Mouse (Mus musculus): ENCODE measurements at regions not wholly inside any gene's neighbourhood (a gene's known extent, or its start where the extent isn't known, plus 50 kb on each side); places are given as distances from the start of the nearest gene placed in this dataset.
A peak's percentile ranks its signal among the peaks of the same experiment; 100 is the strongest.

DNA sequence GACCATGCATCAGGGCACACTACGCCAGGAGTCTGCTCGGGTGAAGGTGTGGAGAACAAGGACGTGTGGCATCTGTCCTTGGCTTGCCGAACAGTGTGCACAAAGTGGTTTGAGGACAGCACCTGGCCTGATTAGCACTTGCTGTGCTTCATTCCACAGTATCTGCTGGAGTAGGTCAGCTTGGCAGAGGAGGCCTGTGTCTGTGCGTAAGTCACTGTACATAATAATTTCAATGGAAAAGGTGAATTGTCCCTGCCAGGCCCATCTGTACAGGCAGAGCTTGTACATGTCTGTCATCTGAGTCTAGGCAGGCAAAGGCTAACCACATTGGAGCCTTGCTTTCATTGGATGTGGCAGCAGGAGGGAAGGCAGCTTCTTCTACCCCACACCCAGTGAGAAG, 979.5 kb upstream of the Car8 start:
- ATAC-seq (replicated peaks; ENCODE audit: low FRiP score, poor library complexity, severe bottlenecking): no peak

DNA sequence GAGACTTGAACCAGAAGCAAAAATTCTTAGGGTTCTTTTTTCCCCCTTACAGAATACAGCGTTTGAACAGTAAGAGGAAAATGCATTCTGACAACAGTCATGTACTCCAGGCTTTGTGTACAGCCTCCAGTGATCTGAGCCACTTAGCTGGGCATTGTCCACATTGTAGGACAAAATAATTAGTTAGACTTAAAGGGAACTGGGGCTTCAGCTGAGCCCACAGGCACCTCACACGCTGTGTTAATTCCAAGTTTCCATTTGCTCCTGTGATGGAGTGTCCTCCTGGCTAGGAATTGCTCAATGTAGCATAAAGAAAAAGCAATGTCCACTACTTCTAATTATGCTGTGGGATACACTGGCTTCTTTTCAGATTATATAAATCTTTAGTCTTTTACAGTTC, 969.8 kb upstream of the Car8 start:
- ATAC-seq (replicated peaks; ENCODE audit: low FRiP score, poor library complexity, severe bottlenecking): no peak

DNA sequence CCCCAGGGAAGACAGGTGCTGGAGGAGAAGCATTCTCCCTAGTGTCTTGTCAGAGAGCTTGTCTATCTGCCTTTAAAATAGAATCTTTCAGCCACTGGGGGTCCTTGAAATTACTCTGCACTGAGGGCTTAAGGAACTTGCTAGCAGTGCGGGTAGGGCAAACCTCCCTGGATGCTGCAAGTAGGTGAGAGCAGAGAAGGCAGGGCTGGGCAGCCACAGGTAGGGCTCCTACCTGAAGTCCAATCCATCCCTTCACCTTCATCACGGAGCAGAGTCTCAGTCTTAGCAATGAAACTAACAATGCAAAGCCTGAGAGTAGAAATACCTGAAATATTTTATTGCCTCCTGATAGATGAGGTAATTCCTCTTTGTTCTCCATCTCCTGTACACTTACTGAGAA, 961.2 kb upstream of the Car8 start:
- ATAC-seq (replicated peaks; ENCODE audit: low FRiP score, poor library complexity, severe bottlenecking): no peak

DNA sequence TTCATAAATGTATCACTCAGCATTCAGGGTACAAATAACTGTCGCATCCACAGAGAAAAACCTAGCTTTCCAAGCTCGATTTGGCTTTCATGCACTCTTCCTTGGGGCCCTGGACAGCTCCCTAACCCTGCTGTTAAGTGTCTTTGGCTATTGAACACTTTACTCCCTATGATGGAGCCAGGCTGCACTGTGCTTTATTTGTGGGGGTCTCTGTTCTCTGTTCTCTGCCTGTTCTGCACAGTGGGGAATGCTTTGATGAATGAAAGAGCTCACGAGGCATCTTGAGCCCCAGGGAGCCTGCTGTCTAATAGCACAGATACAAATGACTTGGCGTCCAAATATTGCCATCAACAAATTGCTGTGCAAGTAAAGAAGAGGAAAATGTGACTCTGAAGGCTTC, 957.6 kb upstream of the Car8 start:
- ATAC-seq (replicated peaks; ENCODE audit: low FRiP score, poor library complexity, severe bottlenecking): no peak

DNA sequence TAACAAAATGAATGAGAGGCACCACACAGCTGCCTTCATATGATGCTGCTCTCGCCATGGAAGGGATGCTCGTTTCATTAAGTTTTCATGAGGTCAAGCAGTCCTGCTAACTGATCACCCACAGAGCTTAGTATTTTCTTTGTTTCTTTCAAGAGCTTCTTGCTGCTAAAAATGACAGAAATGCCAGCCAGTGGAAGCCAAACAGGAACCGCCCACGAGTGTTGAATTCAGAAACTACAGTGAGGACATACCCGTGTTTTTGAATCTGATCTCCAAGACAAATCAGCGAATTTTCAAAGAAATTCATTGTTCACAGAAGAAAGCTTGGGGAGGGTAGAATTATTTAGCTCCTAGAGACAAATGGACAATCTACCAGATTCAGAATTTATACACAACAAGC, 954.3 kb upstream of the Car8 start:
- ATAC-seq (replicated peaks; ENCODE audit: low FRiP score, poor library complexity, severe bottlenecking): no peak

DNA sequence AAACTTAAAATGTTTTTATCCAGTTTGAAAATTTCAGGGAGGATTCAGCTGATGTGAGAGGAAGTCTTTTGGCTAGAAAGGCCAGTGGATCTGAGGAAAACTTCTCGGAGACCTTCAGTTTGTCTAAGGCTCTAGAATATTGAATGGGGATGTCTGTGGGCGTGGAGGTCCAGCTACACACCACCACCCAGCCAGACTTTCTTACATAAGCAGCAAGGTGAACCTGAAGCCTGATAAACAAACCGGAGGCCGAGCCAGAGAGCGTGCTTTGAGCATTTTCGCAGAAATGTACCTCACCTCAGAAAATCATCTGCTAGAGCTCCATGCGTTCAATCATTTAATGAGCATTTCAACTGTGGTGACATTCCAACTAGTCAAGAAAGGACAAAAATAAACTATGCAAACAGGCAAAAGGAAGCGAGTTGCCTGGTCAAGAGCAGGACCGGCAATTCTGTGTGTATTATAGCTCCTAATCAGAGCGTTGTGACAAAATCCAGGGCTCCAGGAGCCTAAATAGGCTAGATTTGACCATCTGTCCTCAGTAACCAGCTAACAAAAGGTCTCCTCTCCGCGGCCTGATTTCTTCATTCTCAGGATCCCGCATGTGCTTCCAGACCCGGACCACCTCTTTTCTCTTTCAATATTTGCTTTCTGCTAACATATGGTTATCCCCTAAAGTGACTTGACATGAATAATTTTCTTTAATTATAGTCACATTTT, 946.5 kb upstream of the Car8 start:
- ATAC-seq (replicated peaks; ENCODE audit: low FRiP score, poor library complexity, severe bottlenecking): no peak

DNA sequence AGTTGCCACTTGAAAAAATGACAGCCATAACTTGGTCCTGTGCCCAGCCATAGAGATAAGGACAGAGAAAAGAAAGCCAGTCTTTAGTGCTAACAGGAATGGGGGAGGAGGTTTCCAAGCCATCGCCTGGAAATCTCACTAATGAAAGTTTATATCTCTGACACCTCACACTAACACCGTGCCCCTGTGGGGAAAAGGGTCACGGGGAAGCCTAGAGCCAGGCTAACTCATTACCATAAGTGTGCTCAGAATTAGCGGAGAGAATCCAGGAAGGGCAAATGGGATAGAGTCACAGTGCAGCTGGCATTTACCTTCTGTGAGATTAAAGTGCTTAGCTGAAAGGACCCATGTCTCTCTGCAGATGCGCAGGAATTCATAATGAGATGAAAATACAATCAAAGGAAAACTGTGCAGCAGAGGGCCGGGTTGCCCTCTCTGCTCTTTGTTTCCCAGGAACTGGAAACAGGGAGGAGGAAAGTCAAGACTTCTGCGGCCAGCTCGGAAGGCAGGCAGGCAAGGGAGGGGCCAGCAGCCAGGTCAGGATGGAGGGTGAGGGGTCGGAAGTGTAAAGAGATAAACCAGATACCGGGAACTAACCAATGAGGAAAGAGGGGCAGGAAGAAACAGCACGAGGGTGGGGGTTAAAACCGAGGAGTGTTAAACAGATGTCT, 945.7 kb upstream of the Car8 start:
- ATAC-seq (replicated peaks; ENCODE audit: low FRiP score, poor library complexity, severe bottlenecking): no peak

DNA sequence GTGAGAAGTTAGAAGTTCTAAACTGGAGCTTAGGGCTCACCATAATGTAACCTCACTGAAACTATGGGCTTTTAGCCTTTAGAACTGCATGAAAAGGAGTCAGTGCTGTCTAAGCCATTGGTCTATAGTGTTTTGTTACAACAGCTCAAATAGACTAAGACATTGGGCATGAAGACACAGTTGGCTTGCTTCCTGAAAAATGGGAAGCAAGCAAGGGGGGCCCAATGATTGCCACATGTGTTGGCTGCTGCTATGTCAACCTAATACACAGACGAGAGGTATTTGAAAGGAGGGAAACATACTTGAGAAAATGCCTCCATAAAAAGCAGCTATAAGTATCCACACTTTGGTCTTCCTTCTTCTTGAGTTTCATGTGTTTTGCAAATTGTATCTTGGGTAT, 935.5 kb upstream of the Car8 start:
- ATAC-seq (replicated peaks; ENCODE audit: low FRiP score, poor library complexity, severe bottlenecking): no peak

DNA sequence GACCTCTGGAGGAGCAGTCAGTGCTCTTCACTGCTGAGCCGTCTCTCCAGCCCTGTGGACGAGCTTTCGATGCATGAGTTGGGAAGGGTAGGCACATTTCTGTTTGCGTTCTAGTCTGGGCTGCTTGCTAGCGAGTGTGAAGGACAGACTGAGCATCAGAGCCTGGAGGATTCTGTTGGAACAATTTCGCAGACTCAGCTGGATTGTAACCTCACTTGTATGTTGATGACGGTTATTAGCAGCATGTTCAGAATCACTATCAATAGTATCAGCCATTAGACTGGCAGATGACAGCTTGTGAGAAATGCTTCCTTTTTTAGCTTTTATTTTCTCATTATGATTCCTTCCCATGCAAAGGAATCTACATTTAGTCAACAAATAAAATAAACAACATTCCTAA, 923.5 kb upstream of the Car8 start:
- no peak for ATAC-seq (replicated peaks; ENCODE audit: low FRiP score, poor library complexity, severe bottlenecking)

DNA sequence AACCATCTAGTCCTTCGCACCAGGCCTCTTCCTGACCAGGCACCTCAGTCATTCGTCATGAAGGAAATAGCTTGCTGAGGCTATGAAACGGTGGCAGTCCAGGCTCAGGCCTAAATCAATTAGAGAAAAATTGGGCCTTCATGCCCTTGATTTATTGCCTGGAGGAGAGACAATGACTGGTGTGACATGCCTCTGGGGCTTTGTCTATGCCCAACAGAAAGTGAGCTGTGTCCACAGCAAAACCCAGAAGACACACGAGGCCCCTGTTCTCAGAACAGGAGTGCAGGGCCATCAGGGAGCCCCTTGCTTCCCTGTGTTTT, 922.9 kb upstream of the Car8 start:
- ATAC-seq (replicated peaks; ENCODE audit: low FRiP score, poor library complexity, severe bottlenecking): no peak

DNA sequence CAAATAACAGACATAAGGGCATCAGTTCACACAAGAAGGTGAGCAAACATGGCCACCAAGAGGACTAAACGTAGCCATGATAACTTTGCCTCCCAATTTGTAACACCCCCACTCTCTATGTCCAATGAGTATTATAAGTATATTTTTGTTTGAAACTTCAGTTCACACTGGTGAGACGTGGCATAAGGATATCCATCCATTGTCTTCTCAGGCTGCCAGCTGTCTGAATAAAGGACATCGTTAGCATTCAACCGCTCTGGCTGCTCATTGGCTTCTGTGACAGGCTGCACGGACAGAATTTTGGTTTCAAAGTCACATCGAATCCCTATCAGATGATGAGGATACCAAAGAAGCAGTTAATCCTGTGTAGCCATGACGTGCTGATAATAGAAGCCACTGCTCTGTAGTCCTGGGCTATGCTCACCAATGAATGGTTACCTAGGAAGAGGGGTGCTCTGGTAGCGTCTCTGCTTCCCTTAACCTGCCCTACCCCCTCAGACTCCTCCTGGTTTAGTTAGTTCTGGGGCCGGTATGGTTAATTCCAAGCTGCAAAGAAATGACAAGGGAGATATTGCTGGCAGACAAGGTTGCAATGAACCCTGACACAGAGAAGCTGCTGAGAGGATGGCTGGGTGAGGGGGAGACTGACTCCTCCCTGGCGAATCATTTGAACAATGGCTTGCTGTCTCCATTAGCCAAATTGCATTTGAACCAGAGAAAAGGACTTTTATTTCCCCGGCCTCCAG, 922.4 kb upstream of the Car8 start:
- ATAC-seq (replicated peaks; ENCODE audit: low FRiP score, poor library complexity, severe bottlenecking): no peak

DNA sequence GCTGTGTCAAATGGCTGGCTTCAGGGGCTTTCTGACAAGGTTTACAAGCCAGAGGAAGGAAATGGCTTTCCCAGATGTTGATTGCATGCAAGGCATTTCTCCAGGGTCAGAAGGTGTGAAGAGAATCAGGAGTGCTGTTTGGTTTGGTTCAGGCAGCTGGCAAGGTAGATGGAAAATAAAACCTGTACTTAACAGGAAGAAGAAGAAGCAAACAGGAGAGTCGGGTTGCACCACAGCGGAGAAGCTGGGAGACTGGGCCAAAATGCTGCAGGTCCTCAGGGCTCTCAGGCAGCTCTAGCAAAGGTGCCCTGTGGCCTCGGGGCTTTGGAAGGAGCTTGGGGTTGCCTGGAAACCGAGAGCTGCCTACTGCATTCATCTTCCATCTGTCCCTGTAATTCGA, 908.9 kb upstream of the Car8 start:
- ATAC-seq (replicated peaks; ENCODE audit: low FRiP score, poor library complexity, severe bottlenecking): no peak

DNA sequence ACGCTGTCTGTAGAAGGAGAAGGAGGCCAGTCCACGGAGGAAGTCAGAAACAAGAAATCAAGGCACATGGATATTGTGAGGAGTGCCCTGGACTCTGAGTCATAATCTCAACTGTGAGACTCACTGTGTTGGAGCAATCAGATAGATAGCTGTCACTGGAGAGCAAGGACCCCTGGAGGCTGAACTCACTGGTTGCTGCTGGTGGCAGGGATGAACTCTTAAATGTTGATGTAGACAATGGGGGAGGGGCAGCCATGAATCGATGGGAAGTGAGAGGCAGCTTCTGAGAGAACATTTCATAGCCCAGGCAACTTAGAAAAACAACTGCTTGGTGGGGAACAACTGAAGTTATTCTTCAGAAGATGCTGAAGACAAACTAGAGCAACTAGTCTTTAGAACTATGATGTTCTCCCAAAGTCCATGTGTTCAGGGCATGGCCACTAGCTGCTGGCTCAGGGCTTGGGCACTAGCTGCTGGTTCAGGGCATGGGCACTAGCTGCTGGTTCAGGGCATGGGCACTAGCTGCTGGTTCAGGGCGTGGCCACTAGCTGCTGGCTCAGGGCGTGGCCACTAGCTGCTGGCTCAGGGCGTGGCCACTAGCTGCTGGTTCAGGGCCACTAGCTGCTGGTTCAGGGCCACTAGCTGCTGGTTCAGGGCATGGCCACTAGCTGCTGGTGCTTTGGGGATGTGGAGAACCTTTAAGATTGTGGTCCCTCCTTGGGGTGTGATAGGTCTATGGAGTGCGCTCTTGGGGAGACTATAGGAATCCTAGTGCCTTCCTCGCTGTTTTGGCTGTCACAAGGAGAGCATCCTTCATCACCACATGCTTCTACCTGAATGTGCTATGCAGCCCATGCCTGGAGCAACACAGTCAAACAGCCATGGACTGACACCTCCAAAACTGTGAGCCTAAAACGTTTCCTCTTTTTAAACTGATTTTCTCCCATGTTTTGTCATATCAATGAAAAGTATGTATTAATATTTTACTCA, 905.7 kb upstream of the Car8 start:
- ATAC-seq (replicated peaks; ENCODE audit: low FRiP score, poor library complexity, severe bottlenecking): peak; percentile 61

DNA sequence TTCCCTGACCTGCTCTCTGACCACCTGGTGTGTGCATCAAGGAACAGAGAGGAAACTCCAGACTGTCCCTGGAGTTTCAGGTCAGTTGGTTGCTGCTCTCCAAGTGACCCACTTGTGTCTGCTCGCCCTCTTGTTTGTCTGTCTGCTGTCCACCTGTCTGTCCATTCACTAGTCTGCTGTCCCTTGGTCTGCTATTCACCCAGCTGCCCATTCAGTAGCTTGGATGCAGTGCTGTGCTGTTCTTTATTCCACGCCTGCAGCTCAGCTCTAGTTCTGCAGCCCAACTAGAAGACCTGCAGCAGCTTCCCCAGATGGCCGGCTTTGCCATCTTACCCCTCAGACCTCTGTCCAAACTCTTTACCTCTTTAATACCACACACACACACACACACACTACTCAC, 904.2 kb upstream of the Car8 start:
- ATAC-seq (replicated peaks; ENCODE audit: low FRiP score, poor library complexity, severe bottlenecking): no peak

DNA sequence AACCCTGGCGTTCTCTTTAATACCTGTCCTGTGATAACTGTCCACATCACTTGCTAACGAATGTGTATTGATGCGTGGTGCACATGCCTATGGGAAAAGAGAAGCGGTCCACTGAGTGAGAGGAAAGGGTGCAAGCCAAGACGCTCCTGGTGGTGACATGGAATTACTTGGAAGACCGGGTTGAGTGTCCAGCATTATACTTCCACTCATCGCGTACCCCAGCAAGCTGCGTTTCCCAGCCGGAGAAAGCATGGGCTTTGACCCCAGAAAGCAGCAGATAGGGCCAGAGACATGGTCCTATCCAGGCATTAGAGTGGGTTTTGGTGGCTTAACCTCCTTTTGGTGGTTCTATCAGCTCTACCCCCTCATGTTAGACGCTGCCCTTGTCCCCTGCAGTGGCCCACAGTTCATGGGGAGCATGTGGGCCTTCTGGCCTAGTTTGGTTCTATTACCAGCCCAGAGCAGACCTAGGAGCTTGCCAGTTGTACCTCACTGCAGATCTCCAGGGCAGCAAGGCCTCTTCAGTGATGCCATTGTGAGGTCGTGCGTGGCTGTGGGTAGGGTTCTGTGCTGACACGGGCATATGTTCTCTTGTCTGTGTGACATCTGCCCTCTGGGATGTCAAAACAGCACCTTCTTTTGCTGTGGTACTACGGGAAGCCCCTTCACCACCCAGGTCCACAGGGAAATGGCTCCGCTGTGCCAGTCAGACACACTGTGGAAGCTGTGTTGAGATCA, 903.3 kb upstream of the Car8 start:
- no peak for ATAC-seq (replicated peaks; ENCODE audit: low FRiP score, poor library complexity, severe bottlenecking)

DNA sequence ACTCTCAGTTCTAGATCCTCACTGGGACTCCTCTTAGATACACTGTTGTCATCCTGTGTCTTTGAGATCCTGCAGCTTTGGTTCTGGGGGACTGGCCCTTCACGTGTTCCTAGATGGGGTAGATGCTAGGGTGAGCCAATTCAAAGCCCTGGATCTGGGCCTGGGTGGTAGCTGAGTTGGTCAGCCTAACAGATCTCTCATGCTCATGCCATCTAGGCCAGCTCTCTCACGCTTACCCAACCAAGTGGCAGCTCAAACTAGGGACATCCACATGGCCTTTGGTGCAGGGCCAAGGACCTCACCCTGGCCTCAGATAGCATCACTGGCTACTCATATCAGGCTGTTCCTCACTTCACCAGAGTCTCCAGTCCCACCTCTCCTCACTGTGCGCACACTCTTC, 901.9 kb upstream of the Car8 start:
- ATAC-seq (replicated peaks; ENCODE audit: low FRiP score, poor library complexity, severe bottlenecking): no peak

DNA sequence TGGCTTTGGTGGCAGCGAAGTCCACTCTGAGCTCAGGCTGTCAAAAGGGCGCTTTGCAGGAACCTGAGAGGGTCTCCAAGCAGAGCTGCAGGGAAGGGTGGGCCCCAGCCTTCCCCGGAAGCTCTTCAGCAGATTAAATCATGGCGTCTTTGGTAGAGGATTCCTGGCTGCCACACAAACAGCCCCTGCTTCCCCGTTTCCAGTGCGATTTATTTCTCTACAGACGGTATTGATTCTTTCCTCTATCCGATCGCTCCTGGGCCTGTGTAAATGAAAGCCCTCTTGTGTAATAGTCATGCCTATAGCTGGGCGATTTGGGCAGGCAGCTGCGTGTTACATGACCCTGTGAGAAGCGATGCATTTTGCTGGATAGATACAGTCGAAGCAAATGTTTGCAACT, 897.8 kb upstream of the Car8 start:
- ATAC-seq (replicated peaks; ENCODE audit: low FRiP score, poor library complexity, severe bottlenecking): no peak

DNA sequence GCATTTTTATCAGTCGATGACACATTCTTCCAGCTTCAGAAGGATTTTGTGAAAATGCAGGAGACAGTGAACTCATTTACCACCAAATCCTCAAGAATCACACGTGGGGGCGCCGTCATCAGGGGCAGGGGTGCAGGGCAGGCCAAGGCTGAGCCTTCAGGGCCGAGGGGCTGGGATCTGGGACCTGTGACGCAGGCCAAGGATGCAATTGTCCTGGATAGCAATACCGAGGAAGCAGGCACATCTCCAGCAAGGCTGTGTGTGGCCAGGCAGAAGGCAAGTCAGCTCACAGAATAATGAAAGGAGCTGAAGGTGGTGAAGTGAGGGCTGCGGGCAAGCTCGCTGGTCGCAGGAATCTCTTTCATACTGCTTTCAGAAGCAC, 897.3 kb upstream of the Car8 start:
- no peak for ATAC-seq (replicated peaks; ENCODE audit: low FRiP score, poor library complexity, severe bottlenecking)

DNA sequence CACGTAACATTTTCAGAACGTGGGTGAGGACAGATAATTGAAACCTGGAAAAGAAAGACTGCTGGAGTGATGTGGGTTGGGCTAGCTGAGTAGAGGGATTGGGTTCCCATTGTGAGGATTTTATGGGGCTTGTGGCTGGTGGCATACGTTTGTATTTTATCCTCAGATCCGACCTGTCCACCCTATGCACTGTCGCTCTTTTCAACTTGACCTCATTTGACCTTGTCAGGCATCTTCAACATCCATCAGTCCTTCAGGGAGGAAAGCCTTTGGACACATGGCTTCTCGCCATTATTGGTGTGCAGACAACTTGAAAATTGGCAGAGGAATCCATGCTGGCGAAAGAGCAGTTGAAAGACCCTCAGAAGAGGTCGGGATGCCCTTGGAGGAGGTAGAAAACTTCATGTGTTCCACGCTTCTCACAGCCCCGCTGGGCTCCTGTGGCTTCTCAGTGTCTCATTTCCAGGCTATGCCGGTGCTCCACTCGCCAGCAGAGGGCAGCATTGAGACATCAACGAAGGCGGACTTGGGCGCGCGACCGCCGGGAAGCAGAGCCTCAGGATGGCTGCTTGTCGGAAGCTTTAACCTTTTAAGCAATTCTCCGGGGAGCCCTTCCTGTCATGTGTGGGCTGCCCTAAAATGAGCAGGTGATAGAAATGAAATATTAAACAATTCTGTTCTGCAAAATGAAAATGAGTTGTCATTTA, 896.8 kb upstream of the Car8 start:
- peak; percentile 59 for ATAC-seq (replicated peaks; ENCODE audit: low FRiP score, poor library complexity, severe bottlenecking)
